ENCODE assay signal across 26 mouse cellular contexts in the genomic region with DNA sequence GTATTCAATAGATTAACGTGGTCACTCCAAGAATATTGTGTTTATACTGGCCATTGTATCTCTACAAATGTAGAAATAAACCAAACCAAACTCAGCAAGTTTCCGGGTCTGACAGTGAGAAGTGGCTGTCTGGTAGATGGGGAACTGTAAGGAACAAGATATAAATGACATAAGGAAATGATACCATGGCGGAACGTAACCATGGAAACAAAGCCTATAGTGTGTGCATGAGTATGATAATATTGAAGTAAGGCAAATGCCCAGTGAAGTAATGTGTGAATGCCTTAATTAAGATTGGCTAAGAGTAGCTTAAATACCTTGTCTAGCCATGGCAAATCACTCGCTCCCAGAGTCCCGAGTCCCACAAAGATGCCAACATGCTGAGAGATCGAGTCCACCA.
DNase-seq lines count a peak whose midpoint lies in the region; ATAC-seq and TF ChIP-seq lines count a peak whose summit lies in the region.
"Had no signal": no experiment of that assay in that cellular context is flagged by ENCODE, and none has a peak within 500 bp of the region (broad histone marks: within the 10 kb centered on the region; RNA-seq: fewer than 3 reads in every experiment).

No protein-coding gene starts in this region.

- H3K9ac ChIP-seq in forebrain, postnatal 0 days, result no peak overlapping the region
- H3K9ac ChIP-seq in forebrain, embryonic 11.5 days (ENCODE audit: low read length), result no peak overlapping the region
- H3K9ac ChIP-seq: embryonic facial prominence, embryonic 13.5 days; embryonic facial prominence, embryonic 15.5 days; forebrain, embryonic 13.5 days; forebrain, embryonic 15.5 days had no signal

- H3K36me3 ChIP-seq in forebrain, postnatal 0 days (ENCODE audit: insufficient read depth), result no peaks in the 10 kb centered on the region
- no peaks in the 10 kb centered on the region for H3K36me3 ChIP-seq in forebrain, embryonic 11.5 days (ENCODE audit: control insufficient read depth, insufficient read depth, low read length)
- H3K36me3 ChIP-seq: embryonic facial prominence, embryonic 13.5 days; embryonic facial prominence, embryonic 15.5 days; forebrain, embryonic 10.5 days; forebrain, embryonic 15.5 days; G1E had no signal

- no peak overlapping the region for H3K4me3 ChIP-seq in forebrain, postnatal 0 days (ENCODE audit: low read depth, low read length)
- no peak overlapping the region for H3K4me3 ChIP-seq in forebrain, embryonic 11.5 days (ENCODE audit: low read depth, low read length)
- H3K4me3 ChIP-seq: embryonic facial prominence, embryonic 13.5 days; embryonic facial prominence, embryonic 15.5 days; erythroblast, embryonic 14.5 days; forebrain, embryonic 10.5 days; forebrain, embryonic 13.5 days; forebrain, embryonic 15.5 days had no signal

- no peak for TF ChIP-seq CTCF in forebrain, postnatal 0 days (IDR thresholded peaks at IDR 0.05; ENCODE audit: low read depth)

- no peak; the same call in 1 of the 2 replicates for ATAC-seq in forebrain, postnatal 0 days
- ATAC-seq in forebrain, embryonic 11.5 days (replicated peaks; ENCODE audit: low FRiP score), result no peak
- peak; percentile 54 for ATAC-seq in granulocyte monocyte progenitor cell, adult 5-6 weeks (replicated peaks; ENCODE audit: poor library complexity, severe bottlenecking)
- peak; percentile 56 for ATAC-seq in megakaryocyte progenitor cell, adult 5-6 weeks (replicated peaks; ENCODE audit: poor library complexity)
- ATAC-seq: activated CD4-positive, CD25-positive, alpha-beta regulatory T cell, adult 4 months; CD4-positive, CD25-positive, alpha-beta regulatory T cell, adult 4 months; forebrain, embryonic 13.5 days; forebrain, embryonic 15.5 days; Patski had no signal

- H3K4me1 ChIP-seq in forebrain, postnatal 0 days (ENCODE audit: insufficient read depth), result no peaks in the 10 kb centered on the region
- no peaks in the 10 kb centered on the region for H3K4me1 ChIP-seq in forebrain, embryonic 11.5 days (replicated peaks; ENCODE audit: control insufficient read depth, insufficient read depth, low read length)
- H3K4me1 ChIP-seq: embryonic facial prominence, embryonic 13.5 days; embryonic facial prominence, embryonic 15.5 days; forebrain, embryonic 10.5 days; forebrain, embryonic 13.5 days; forebrain, embryonic 15.5 days had no signal

- no peak overlapping the region for H3K27ac ChIP-seq in forebrain, postnatal 0 days (ENCODE audit: low read depth, low read length)
- no peak overlapping the region for H3K27ac ChIP-seq in forebrain, embryonic 11.5 days (ENCODE audit: low read depth, low read length)
- H3K27ac ChIP-seq: embryonic facial prominence, embryonic 13.5 days; embryonic facial prominence, embryonic 15.5 days; forebrain, embryonic 10.5 days; forebrain, embryonic 13.5 days; forebrain, embryonic 15.5 days had no signal

- no peak overlapping the region for H3K4me2 ChIP-seq in forebrain, postnatal 0 days (ENCODE audit: low read depth)
- no peak overlapping the region for H3K4me2 ChIP-seq in forebrain, embryonic 11.5 days (ENCODE audit: low read depth, low read length, severe bottlenecking)
- H3K4me2 ChIP-seq: embryonic facial prominence, embryonic 13.5 days; embryonic facial prominence, embryonic 15.5 days; forebrain, embryonic 13.5 days; forebrain, embryonic 15.5 days had no signal

- WGBS in forebrain, postnatal 0 days, result 78% methylated on average over 7 of the region's 7 CpGs
- WGBS in forebrain, embryonic 11.5 days, result 97% methylated on average over 7 of the region's 7 CpGs

- peak; percentile 29 for DNase-seq in forebrain, postnatal 0 days
- DNase-seq in forebrain, embryonic 11.5 days (ENCODE audit: low spot score), result no peak
- DNase-seq in cerebellum, adult 11 months, result no peak
- DNase-seq in urinary bladder, adult 18-20 months (ENCODE audit: low spot score in 2 of 2), result no peak
- DNase-seq: adrenal gland, adult 8-10 months; adrenal gland, postnatal 14 days; adrenal gland, postnatal 36 days; B cell, adult 2 months; cerebellum, adult 11-12 months; cerebellum, adult 2 months; cerebellum, adult 9-10 months; cerebellum, postnatal 10 days; cerebellum, postnatal 25 days; embryo, embryonic 11 days had no signal

- no peaks in the 10 kb centered on the region for H3K27me3 ChIP-seq in forebrain, postnatal 0 days (ENCODE audit: insufficient read depth, low read length)
- H3K27me3 ChIP-seq in forebrain, embryonic 11.5 days (ENCODE audit: control insufficient read depth, insufficient read depth, low read length), result no peaks in the 10 kb centered on the region
- H3K27me3 ChIP-seq: embryonic facial prominence, embryonic 13.5 days; embryonic facial prominence, embryonic 15.5 days; forebrain, embryonic 13.5 days; forebrain, embryonic 15.5 days; Patski had no signal

- no peaks in the 10 kb centered on the region for H3K9me3 ChIP-seq in forebrain, postnatal 0 days (ENCODE audit: low read length)
- H3K9me3 ChIP-seq in forebrain, embryonic 11.5 days (ENCODE audit: control insufficient read depth, low read length), result no peaks in the 10 kb centered on the region
- H3K9me3 ChIP-seq: embryonic facial prominence, embryonic 15.5 days; forebrain, embryonic 10.5 days; forebrain, embryonic 13.5 days; forebrain, embryonic 15.5 days; G1E had no signal

Comparison
In these comparisons a context has a peak if more than half of its experiments do, and no peak if none do; other contexts are left out.
1. ATAC-seq: peak in granulocyte monocyte progenitor cell, adult 5-6 weeks (single experiment) and megakaryocyte progenitor cell, adult 5-6 weeks (single experiment); none in forebrain, postnatal 0 days (single experiment) and forebrain, embryonic 11.5 days (single experiment).